Mouse (Mus musculus): ENCODE data around the gene Defb23.

- TF ChIP-seq CTCF (IDR thresholded peaks at IDR 0.05; ENCODE audit: low read depth, low read length) (no peak), POLR2A (IDR thresholded peaks at IDR 0.05; ENCODE audit: insufficient read depth, low read length) (no peak)
Measured at GRCm38 (mm10) chr2:152411471-152411870, 52.9 kb downstream of the Defb23 start.

Data from ES-Bruce4 (cell line).